Mouse (Mus musculus): ENCODE results near the gene Tmem183a.

- TF ChIP-seq CTCF (IDR thresholded peaks at IDR 0.05; ENCODE audit: insufficient read depth, low read length) (no peak), POLR2A (IDR thresholded peaks at IDR 0.05; ENCODE audit: borderline replicate concordance, extremely low read depth, low read depth, low read length) (no peak)
Observed at GRCm38 (mm10) chr1:134342278-134342664, 19.5 kb downstream of the Tmem183a start.
